Mouse (Mus musculus) limb, embryonic 12.5 days (tissue): ENCODE data around the gene Mrpl2. TPM values are rescaled to one million over a fixed set of nuclear protein-coding genes. Genes with fewer than 3 reads are reported as not detected.

Source experiments
- ATAC-seq: fragments of 200-750 bp; cut with Nextera tagmentation; 2 replicates; pipeline ENCODE4 v1.8.0; 2017; ENCODE audit warnings: low read depth, moderate TSS enrichment; ENCODE audit not compliant: insufficient number of reproducible peaks, insufficient read depth, low FRiP score, low TSS enrichment
- H3K27ac ChIP-seq: fragments of 300-500 bp; sonication (generic); 2 replicates; pipeline ENCODE4 v1.5.1; 2016; ENCODE audit warnings: mild to moderate bottlenecking, moderate library complexity
- H3K27me3 ChIP-seq: fragments of 300-500 bp; sonication (generic); 2 replicates; pipeline ENCODE4 v1.6.1; 2016; ENCODE audit warnings: mild to moderate bottlenecking, moderate library complexity
- H3K36me3 ChIP-seq: fragments of 300-500 bp; sonication (generic); 2 replicates; pipeline ENCODE4 v1.6.1; 2016; ENCODE audit warnings: mild to moderate bottlenecking, moderate library complexity
- H3K4me1 ChIP-seq: fragments of 300-500 bp; sonication (generic); replicated peaks from 2 replicates; pipeline ENCODE4 v1.6.1; 2016
- H3K4me2 ChIP-seq: fragments of 300-500 bp; sonication (generic); 2 replicates; pipeline ENCODE4 v1.6.1; 2016; ENCODE audit warnings: mild to moderate bottlenecking, moderate library complexity
- H3K4me3 ChIP-seq: fragments of 300-500 bp; sonication (generic); replicated peaks from 2 replicates; pipeline ENCODE4 v1.5.1; 2016; ENCODE audit warnings: mild to moderate bottlenecking
- H3K9ac ChIP-seq: fragments of 300-500 bp; sonication (generic); replicated peaks from 2 replicates; pipeline ENCODE4 v1.6.1; 2016; ENCODE audit warnings: mild to moderate bottlenecking, moderate library complexity
- H3K9me3 ChIP-seq: fragments of 300-500 bp; sonication (generic); 2 replicates; pipeline ENCODE4 v1.6.1; 2016; ENCODE audit warnings: mild to moderate bottlenecking, moderate library complexity
- WGBS: fragments of 180-500 bp; shearing (Covaris S2); methylation state at CpG from one replicate; pipeline ENCODE4 v1.1.7; 2016; 5-methylcytosine and 5-hydroxymethylcytosine counted together
- polyA plus RNA-seq: library from polyadenylated mRNA; unstranded; fragments of >200 nt; fragmentation: Nextera tagmentation; extraction: Ambion mirVana; gene quantifications from 2 replicates; pipeline ENCODE4 v1.2.1, GENCODE M21; 2016

Mrpl2 gene
- 99.5 and 112 TPM in 2 replicates for polyA plus RNA-seq

DNA sequence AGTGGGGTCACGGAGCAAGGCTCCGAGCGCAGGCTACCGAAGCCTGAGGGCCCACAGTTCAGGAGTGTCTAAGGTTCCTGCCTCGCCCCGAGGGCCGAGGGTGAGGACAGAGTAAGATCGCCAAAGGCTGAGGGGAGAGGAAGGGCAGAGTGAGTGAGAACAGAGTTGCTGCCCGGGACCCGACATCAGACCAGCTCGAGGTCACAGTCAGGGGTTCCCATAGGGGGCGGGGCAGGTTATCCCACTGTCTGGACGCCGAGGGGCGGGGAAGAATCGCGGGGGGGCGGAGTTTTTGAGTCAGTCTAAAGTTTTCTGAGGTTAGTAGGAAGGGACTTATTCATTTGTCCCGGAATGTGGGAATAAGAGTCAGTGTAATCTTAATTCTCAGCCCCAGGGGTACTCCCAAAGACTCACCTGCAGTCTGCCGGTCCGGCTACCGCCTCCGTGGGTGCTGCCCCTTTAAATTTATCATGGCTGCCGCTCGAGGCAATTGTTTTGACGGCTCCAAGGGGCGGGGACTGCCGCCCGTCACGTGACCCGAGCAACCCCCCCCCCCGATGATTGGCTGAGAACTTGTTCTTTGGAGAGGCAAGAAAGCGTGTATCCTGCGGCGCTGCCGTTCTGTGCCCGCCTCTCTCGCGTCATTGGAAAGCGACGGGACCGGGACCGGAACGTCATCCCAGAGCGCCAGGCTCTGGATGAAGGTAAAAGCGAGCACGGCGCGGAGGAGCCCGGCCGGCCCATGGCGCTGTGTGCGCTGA, at the start of gene Mrpl2, which contains the start of gene Klc4:
Mrpl2 (plus strand) TSS at position 669 of the 761 bp plus-strand sequence.
Klc4 (minus strand) TSS at position 462 of the 761 bp plus-strand sequence.
- H3K9me3 ChIP-seq: no peaks in the 10 kb centered on the region
- peak; percentile 58 for ATAC-seq
- peak within 1 kb of the TSS; percentile 77 for H3K4me3 ChIP-seq
- peak within 1 kb of the TSS; percentile 90 for H3K4me2 ChIP-seq
- under 1% methylated on average over 53 of the region's 53 CpGs for WGBS
- H3K27me3 ChIP-seq: no peaks in the 10 kb centered on the region
- H3K36me3 ChIP-seq: peaks cover 34% of the 10 kb centered on the region
- peaks cover 29% of the 10 kb centered on the region for H3K4me1 ChIP-seq
- H3K27ac ChIP-seq: peak within 1 kb of the TSS; percentile 79
- peak within 1 kb of the TSS; percentile 70 for H3K9ac ChIP-seq

DNA sequence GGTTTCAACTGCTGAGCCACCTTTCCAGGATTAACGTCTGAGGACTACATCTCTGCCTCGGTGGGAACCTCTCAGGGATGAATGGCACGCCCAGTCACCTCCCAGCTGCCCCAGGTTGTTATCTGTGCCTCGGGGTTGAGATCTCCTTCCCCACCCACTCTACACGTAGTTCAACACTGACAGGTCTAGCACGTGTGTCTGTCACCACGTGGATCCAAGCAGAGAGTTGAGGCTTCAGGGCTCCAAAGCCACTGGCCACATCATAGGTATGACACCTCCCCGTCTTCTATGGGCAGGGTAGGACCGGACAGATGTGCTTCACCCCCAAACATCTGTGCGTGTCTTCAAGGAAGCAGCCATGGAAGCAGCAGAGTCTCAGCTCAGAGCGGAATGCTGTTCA, 48.1 kb upstream of the Mrpl2 start:
- peaks cover 28% of the 10 kb centered on the region for H3K4me1 ChIP-seq
- no peak overlapping the region for H3K4me2 ChIP-seq
- H3K27me3 ChIP-seq: no peaks in the 10 kb centered on the region
- H3K36me3 ChIP-seq: peaks cover 37% of the 10 kb centered on the region
- ATAC-seq: no peak
- H3K4me3 ChIP-seq: no peak overlapping the region
- H3K27ac ChIP-seq: no peak overlapping the region
- H3K9ac ChIP-seq: no peak overlapping the region
- no peaks in the 10 kb centered on the region for H3K9me3 ChIP-seq
- 94% methylated on average over 11 of the region's 11 CpGs for WGBS

DNA sequence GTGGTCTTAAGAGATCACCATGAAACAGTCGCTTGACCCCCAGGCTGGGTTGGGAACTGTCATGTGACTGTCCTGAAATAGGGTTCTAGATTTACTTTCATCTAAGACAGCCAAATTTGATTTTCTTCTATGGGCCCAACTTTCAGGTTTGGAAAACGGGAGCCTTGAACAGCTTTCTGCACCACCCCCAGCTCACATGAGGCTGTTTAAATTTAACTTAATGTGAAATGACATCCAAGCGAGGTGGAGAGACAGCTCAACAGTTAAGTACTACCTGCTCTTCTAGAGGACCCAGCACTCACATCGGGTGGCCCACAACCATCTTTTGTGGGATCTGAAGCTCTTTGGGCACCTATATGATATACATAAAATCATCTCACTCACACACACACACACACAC, 47.1 kb upstream of the Mrpl2 start:
- Histone ChIP-seq H3K27ac (no peak overlapping the region), H3K4me2 (no peak overlapping the region), H3K9me3 (no peaks in the 10 kb centered on the region), H3K4me3 (no peak overlapping the region), H3K36me3 (peaks cover 34% of the 10 kb centered on the region), H3K9ac (no peak overlapping the region), H3K4me1 (peaks cover 25% of the 10 kb centered on the region), H3K27me3 (no peaks in the 10 kb centered on the region)
- no peak for ATAC-seq
- 78% methylated on average over 4 of the region's 4 CpGs for WGBS

DNA sequence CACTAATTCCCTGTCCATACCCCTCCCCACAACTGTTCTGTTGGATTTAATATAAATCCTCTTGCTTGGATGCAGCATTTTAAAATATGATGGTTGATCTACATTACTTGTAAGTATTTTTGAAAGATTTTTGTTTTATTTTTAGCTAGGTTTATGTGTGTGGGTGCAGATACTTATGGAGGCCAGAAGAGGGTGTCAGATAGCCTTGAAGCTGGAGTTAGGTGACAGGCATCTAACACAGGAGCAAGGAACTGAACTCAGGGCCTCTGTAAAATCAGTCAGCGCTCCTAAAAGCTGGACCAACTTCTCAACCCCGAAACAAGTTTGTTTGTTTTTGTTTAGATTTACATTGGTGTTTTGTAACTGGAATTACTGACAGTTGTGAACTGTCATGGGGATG, 45.5 kb upstream of the Mrpl2 start:
- no peak overlapping the region for H3K4me3 ChIP-seq
- ATAC-seq: no peak
- no peaks in the 10 kb centered on the region for H3K27me3 ChIP-seq
- peaks cover 34% of the 10 kb centered on the region for H3K36me3 ChIP-seq
- H3K9ac ChIP-seq: no peak overlapping the region
- H3K27ac ChIP-seq: no peak overlapping the region
- no peak overlapping the region for H3K4me2 ChIP-seq
- H3K9me3 ChIP-seq: no peaks in the 10 kb centered on the region
- peaks cover 24% of the 10 kb centered on the region for H3K4me1 ChIP-seq
- WGBS: 90% methylated on average over 2 of the region's 2 CpGs

DNA sequence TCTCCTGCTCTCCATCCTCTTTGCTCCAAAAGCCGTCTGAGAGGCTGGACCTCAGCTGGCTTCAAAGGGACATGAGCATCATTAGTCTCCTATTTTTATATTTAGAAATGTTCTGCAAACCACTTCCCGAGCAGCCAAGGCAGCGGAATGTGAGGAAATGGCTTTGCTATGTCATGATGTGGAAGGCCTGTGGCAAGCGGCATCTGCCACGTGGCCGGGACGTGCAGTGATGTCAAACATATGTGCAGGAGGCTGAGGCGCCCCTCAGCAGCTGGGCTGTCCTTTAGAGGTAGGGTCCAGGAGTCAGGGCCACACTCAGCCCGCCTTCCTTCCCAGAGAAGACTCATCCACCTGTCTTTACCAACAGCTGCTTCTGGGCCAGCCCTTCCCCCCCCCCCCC, 43.8 kb upstream of the Mrpl2 start:
- H3K27ac ChIP-seq: peak overlapping the region; percentile 73
- H3K9ac ChIP-seq: no peak overlapping the region
- H3K27me3 ChIP-seq: no peaks in the 10 kb centered on the region
- H3K4me1 ChIP-seq: peaks cover 26% of the 10 kb centered on the region
- no peak overlapping the region for H3K4me3 ChIP-seq
- H3K4me2 ChIP-seq: no peak overlapping the region
- H3K9me3 ChIP-seq: no peaks in the 10 kb centered on the region
- 51% methylated on average over 9 of the region's 9 CpGs for WGBS
- 0 out of 2 replicates have a peak, but pooled peaks have one; percentile 26 for ATAC-seq
- peaks cover 24% of the 10 kb centered on the region for H3K36me3 ChIP-seq

DNA sequence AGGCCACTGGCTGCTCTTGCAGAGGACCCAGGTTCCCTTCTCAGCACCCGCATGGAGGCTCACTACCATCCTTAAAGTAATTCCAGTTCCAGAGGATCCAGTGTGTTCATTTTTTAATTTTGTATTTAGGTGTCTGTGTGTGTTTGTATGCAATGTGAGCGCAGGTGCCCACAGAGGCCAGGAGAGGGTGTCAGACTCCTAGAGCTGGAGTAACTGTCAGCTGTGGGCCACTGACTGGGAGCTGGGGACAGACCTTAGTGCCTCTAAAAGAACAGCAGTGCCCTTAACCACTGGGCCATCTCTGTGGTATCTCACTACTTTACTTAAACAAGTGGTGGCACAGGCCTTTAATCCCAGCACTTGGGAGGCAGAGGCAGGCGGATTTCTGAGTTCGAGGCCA, 42.8 kb upstream of the Mrpl2 start:
- Histone ChIP-seq H3K36me3 (peaks cover 14% of the 10 kb centered on the region; the same call in 1 of the 2 replicates), H3K27ac (no peak overlapping the region), H3K9me3 (no peaks in the 10 kb centered on the region), H3K9ac (no peak overlapping the region), H3K4me1 (peaks cover 32% of the 10 kb centered on the region), H3K27me3 (no peaks in the 10 kb centered on the region), H3K4me3 (no peak overlapping the region), H3K4me2 (no peak overlapping the region)
- 93% methylated on average over 4 of the region's 4 CpGs for WGBS
- no peak for ATAC-seq

DNA sequence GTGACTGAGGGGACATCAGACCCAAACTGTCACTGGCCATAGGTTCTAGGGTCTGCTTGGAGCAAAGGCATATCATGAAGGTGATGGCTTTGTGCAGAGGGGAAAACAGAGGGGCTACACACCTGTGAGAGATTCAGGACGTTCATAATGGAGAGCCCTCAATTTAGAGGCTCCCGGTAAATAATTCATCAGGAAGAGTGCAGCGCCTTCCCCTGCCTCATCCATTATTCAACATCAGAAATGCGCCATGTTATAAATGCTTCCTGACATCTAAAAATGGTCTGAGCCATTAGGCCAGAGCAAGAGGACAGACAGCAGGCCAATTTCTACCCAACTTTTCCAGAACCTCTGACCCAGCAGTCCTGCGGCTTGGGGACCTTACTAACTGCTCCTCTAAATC, 40.9 kb upstream of the Mrpl2 start:
- no peak overlapping the region for H3K4me2 ChIP-seq
- H3K9ac ChIP-seq: no peak overlapping the region
- H3K4me3 ChIP-seq: no peak overlapping the region
- WGBS: 81% methylated on average over 5 of the region's 5 CpGs
- no peak for ATAC-seq
- H3K27ac ChIP-seq: peak overlapping the region; percentile 56; the same call in 1 of the 2 replicates
- no peaks in the 10 kb centered on the region for H3K27me3 ChIP-seq
- H3K36me3 ChIP-seq: peaks cover 11% of the 10 kb centered on the region; the same call in 1 of the 2 replicates
- H3K4me1 ChIP-seq: peaks cover 42% of the 10 kb centered on the region
- H3K9me3 ChIP-seq: no peaks in the 10 kb centered on the region

DNA sequence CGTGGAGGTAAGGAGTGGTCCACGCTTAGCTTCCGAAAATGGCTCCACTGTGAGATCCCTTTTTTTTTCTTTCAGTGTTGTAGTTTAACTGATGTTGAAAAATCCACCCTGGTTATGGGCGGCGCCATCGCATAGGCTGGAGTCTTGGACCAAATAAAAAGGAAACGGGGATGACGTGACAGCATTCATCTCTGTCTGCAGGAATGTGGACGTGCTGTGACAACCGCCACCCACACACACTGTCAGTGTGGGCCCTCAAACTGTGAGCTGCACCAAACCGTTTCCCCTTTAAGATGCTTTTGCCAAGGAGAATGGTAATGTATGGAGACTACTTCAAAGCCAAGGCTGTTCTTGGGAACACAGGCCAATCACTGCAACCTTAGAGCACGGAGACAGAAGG, 40.0 kb upstream of the Mrpl2 start:
- Histone ChIP-seq H3K36me3 (peaks cover 15% of the 10 kb centered on the region), H3K4me1 (peaks cover 51% of the 10 kb centered on the region), H3K9me3 (no peaks in the 10 kb centered on the region), H3K27ac (0 out of 2 replicates have a peak overlapping the region, but pooled peaks have one; percentile 3), H3K9ac (no peak overlapping the region), H3K27me3 (no peaks in the 10 kb centered on the region), H3K4me2 (no peak overlapping the region), H3K4me3 (no peak overlapping the region)
- no peak for ATAC-seq
- 79% methylated on average over 12 of the region's 12 CpGs for WGBS

DNA sequence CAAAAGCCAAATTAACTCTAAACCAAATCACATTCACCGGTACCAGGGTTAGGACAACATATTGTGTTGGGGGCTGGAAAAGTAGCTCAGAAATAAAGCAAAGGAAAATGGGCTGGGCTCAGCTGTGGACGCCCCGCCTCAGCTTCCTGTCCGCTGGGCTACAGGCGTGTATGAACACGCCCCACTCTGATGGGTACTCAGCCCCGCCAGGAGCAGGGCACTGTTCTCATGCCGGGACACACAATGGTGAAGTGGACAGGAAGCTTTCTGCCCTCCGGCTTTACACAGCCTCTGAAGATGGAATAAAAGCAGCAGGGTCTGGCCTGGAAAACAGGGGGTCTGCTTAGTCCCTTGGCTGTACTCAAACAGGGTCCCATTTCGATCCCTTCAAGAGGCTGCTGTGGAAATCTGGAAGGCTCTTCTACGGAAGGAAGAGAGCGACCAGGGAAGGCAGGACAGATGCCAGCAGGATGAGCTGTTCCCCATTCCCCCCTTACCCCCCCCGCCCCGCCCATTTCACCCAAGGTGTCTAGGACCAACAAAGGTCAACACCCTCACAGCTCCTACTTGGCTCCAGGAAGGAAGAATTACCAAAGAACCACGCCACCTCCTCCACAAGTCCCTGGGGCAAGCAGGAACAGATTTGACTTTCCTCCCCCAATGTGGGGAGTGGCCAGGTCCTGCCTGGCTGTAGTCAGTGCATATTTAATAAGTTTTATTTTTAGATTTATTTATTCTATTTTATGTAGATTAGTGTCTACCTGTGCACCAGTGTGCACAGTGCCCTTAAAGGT, 36.1 kb upstream of the Mrpl2 start:
- H3K27me3 ChIP-seq: no peaks in the 10 kb centered on the region
- H3K9ac ChIP-seq: no peak overlapping the region
- H3K9me3 ChIP-seq: no peaks in the 10 kb centered on the region
- H3K4me1 ChIP-seq: peaks cover 73% of the 10 kb centered on the region
- peak overlapping the region; percentile 41; the same call in 1 of the 2 replicates for H3K27ac ChIP-seq
- no peak for ATAC-seq
- H3K4me3 ChIP-seq: no peak overlapping the region
- peaks cover 9% of the 10 kb centered on the region for H3K36me3 ChIP-seq
- peak overlapping the region; percentile 14; the same call in 1 of the 2 replicates for H3K4me2 ChIP-seq
- 55% methylated on average over 15 of the region's 15 CpGs for WGBS

DNA sequence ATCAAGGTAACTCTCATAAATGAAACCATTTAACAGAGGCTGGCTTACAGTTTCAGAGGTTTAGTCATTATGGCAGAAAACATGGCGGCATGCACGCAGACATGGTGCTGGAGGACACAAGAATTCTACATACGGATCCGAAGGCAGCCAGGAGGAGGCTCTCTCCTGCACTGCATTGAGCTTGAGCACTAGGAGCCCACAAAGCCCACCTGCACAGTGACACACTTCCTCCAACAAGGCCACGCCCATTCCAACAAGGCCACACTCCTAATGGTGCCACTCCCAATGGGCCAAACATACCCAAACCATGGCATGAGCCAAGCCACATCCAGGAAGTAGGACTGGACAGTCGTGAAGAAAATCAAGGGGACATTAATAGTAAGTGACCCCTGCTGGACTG, 34.7 kb upstream of the Mrpl2 start:
- 0 out of 2 replicates have a peak overlapping the region, but pooled peaks have one; percentile 90 for H3K27ac ChIP-seq
- peaks cover 9% of the 10 kb centered on the region for H3K36me3 ChIP-seq
- peaks cover 76% of the 10 kb centered on the region for H3K4me1 ChIP-seq
- no peaks in the 10 kb centered on the region for H3K27me3 ChIP-seq
- 94% methylated on average over 6 of the region's 6 CpGs for WGBS
- no peaks in the 10 kb centered on the region for H3K9me3 ChIP-seq
- no peak for ATAC-seq
- H3K4me3 ChIP-seq: no peak overlapping the region
- no peak overlapping the region for H3K9ac ChIP-seq
- H3K4me2 ChIP-seq: no peak overlapping the region

DNA sequence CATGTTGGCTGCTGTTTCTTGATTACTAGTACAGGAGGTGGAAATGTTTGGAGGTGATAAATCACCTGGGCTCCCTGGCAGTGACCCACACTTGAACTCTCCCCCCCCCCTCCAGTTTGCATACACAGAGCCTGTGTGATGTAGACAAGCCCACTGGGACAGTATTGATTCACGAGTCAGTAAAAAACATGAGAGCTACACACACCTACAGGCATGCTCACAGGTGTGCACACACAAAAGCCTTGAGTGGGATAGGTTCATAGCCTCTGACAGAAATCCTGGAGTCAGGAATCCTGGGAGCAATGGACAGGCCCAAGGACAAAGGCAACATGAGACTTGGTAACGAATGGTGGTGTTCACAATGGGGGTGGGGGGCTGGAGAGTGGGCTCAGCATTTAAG, 33.8 kb upstream of the Mrpl2 start:
- Histone ChIP-seq H3K9me3 (no peaks in the 10 kb centered on the region), H3K36me3 (peaks cover 9% of the 10 kb centered on the region), H3K4me3 (no peak overlapping the region), H3K9ac (no peak overlapping the region), H3K27me3 (no peaks in the 10 kb centered on the region), H3K27ac (peak overlapping the region; percentile 90), H3K4me1 (peaks cover 83% of the 10 kb centered on the region), H3K4me2 (peak overlapping the region; percentile 39)
- ATAC-seq: no peak
- WGBS: 29% methylated on average over 2 of the region's 2 CpGs
